Mouse (Mus musculus) ES-Bruce4 (cell line): Measurements from ENCODE around the gene Btbd18.

Experiments
- CTCF ChIP-seq: IDR thresholded peaks from one replicate; pipeline ENCODE4 v1.8.1; 2011; ENCODE audit warnings: low read depth, low read length
- EP300 ChIP-seq: IDR thresholded peaks from 2 replicates; pipeline ENCODE4 v1.6.1; 2011; ENCODE audit warnings: low read depth, low read length; ENCODE audit not compliant: insufficient read depth
- POLR2A ChIP-seq: IDR thresholded peaks from one replicate; pipeline ENCODE4 v1.8.1; 2011; ENCODE audit warnings: low read length; ENCODE audit not compliant: insufficient read depth

DNA sequence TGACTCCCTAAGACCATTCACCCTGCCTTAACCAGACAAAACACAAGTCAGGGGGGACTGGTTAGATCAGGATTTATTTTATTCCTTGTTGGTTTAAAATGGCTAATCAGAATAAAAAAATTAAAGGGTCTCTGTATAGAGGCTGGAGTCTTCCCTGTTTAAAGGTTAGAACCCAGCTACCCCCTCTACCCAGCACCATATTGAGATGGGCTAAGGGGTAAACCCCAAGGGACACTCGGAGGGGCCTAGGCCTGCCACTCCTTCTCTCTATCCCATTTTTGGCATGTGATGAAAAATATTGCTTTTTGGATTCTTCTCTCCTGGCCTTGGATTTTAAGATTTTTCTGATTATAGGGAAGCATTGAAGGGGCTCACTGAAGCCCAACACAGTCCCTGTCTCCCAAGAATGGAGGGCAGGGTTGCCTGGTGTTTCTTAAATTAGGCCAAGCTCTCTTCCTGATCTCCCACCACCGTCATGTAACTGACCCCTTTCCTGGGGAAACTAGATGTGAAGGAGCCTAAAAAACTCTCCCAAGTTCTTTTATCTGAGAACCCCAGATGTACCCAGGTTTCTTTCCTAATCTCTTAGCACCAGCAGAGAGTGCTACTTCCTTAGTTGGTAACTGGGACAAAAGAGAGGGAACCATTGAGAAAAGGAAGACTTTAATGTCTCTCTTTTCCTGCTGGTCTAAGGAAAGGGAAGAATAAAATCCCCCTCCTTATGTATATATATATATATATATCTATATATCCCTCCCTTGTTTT is 29.4 kb downstream of the Btbd18 start:
- TF ChIP-seq CTCF (no peak), POLR2A (no peak), EP300 (no peak)
